Mouse (Mus musculus) thymus, postnatal 10 days (tissue): ENCODE measurements around the gene Hoxb2.

Experiments used
- DNase-seq, 2 experiments: peaks; one replicate each; pipeline ENCODE4 v3.0.0; 2021; ENCODE audit warnings: low spot score in 2 of 2

Gene Hoxb2

GRCm38 (mm10) chr11:96399923-96400322 lies 49.6 kb downstream of the Hoxb2 start:
- DNase-seq = no peak
